Mouse (Mus musculus) olfactory bulb, adult 2 months (tissue): Measurements from ENCODE around the gene Hist1h3f.

Experiments used
- CTCF ChIP-seq: fragments of 200-500 bp; IDR thresholded peaks from 2 replicates; pipeline ENCODE4 v1.5.1; 2012; ENCODE audit warnings: low read depth, mild to moderate bottlenecking, low read length, moderate library complexity; ENCODE audit not compliant: insufficient read depth
- POLR2A ChIP-seq: fragments of 200-500 bp; IDR thresholded peaks from 2 replicates; pipeline ENCODE4 v1.6.1; 2012; ENCODE audit warnings: mild to moderate bottlenecking, low read depth, low read length, moderate library complexity; ENCODE audit not compliant: insufficient read depth

DNA sequence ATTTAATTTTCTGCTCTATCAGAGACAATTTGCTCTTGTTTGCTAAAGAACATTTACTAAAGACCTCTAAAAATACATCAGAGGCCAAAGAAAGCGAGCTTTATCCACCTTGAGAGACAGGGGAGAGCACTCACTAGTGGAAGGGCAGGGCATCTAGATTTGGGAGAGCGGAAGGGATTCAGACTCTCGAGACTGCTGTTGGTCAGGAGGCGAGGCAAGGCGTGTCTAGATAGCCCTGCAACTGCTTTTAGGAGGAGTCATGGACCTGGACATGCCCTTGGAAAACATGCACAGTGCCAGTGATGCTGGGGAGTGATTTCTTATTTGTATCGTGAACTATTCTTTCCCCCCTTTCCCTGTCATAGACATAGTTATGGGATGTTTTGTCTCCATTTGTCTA lies 48.3 kb upstream of the Hist1h3f start:
- TF ChIP-seq CTCF (no peak), POLR2A (no peak)
